Mouse (Mus musculus): ENCODE data around the gene Sulf2. TPM values are rescaled to one million over a fixed set of nuclear protein-coding genes. Genes with fewer than 3 reads are reported as not detected.

Sulf2 gene
- polyA plus RNA-seq, 1 experiment from 2014 or later = 156 TPM

DNA sequence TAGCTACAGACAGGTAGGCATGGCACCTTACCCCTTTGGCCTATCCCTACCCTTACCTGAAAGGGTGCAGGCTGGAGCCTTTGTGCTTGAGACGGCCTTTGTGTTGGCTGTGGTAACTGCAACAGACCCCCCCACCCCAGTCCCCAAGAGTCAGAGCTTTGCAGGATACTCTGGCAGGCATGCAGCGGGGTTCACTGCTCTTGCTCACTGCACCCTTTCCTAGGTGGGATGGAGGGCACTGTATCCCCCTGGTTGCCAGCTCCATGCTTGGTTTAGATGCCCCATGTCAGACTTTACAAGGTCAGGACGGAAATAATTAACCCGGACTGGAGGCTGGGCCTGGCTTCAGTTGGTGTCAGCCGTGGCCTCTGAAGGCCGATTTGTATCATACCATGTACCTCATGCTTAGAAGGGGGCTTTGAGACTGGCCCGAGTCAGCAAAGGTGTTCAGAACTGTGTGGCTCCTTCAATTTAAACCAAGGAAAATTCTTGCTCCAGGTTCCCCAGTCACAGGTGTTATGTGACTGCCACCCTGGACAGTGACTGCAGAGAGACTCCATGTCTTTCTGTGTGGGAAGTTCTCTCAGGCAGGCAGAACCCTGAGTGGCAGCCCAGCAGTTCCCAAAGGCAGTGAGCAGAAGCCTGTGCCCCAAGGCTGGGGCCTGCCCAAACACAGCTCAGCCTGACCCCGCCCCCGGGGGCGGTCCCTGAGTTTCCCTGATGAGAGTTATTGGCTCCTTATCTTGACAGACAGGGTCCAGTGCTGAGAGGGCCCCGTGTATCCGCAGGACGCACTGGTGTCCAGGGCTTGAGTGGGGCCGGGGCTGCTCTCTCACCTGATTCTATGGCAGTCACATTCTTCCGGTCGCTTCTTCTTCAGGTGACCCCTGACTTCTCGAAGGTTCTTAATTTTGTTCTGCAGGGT, 75.2 kb downstream of the Sulf2 start:
- WGBS = 64% methylated on average over 17 of the region's 17 CpGs
- peaks cover 16% of the 10 kb centered on the region for H3K36me3 ChIP-seq (ENCODE audit: control insufficient read depth, insufficient read depth, low read length)
- DNase-seq (ENCODE audit: low spot score) = peak; percentile 52
- H3K4me2 ChIP-seq (ENCODE audit: low read depth) = no peak overlapping the region
- no peaks in the 10 kb centered on the region for H3K9me3 ChIP-seq (ENCODE audit: control insufficient read depth, low read length)
- H3K4me3 ChIP-seq (ENCODE audit: low read depth, low read length) = no peak overlapping the region
- no peak overlapping the region for H3K27ac ChIP-seq (ENCODE audit: low read depth, low read length)
- H3K9ac ChIP-seq (ENCODE audit: low read length) = no peak overlapping the region
- H3K4me1 ChIP-seq (ENCODE audit: control insufficient read depth, insufficient read depth, low read length) = no peaks in the 10 kb centered on the region; the same call in 1 of the 2 replicates
- H3K27me3 ChIP-seq (ENCODE audit: control insufficient read depth, insufficient read depth, low read length) = no peaks in the 10 kb centered on the region
- ATAC-seq (ENCODE audit: insufficient read depth, low FRiP score, low TSS enrichment) = no peak

DNA sequence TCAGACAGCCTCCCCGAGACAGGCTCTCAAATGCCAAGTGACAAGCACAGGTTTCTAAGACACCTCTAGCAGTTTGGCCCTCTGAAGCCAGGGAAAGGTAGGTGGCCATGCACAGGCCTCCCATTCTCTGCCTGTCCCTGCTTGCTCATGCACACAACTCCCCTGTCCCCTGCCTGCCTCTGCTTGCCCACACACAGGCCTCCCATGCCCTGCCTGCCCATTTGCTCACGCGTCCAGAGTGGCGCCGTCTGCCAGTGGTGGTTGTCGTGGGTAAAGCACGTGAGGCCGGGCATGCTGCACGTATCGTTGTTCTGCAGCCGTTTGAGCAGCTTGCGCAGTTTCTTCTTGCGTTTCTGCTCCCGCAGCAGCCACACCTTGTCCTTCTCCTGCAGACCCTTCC, 76.2 kb downstream of the Sulf2 start:
- H3K36me3 ChIP-seq (ENCODE audit: control insufficient read depth, insufficient read depth, low read length) = peaks cover 18% of the 10 kb centered on the region
- H3K9ac ChIP-seq (ENCODE audit: low read length) = no peak overlapping the region
- H3K9me3 ChIP-seq (ENCODE audit: control insufficient read depth, low read length) = no peaks in the 10 kb centered on the region
- H3K4me2 ChIP-seq (ENCODE audit: low read depth) = no peak overlapping the region
- H3K27me3 ChIP-seq (ENCODE audit: control insufficient read depth, insufficient read depth, low read length) = no peaks in the 10 kb centered on the region
- ATAC-seq (ENCODE audit: insufficient read depth, low FRiP score, low TSS enrichment) (no peak), DNase-seq (ENCODE audit: low spot score) (no peak)
- no peaks in the 10 kb centered on the region; the same call in 1 of the 2 replicates for H3K4me1 ChIP-seq (ENCODE audit: control insufficient read depth, insufficient read depth, low read length)
- 97% methylated on average over 14 of the region's 14 CpGs for WGBS
- H3K4me3 ChIP-seq (ENCODE audit: low read depth, low read length) = no peak overlapping the region
- no peak overlapping the region for H3K27ac ChIP-seq (ENCODE audit: low read depth, low read length)

DNA sequence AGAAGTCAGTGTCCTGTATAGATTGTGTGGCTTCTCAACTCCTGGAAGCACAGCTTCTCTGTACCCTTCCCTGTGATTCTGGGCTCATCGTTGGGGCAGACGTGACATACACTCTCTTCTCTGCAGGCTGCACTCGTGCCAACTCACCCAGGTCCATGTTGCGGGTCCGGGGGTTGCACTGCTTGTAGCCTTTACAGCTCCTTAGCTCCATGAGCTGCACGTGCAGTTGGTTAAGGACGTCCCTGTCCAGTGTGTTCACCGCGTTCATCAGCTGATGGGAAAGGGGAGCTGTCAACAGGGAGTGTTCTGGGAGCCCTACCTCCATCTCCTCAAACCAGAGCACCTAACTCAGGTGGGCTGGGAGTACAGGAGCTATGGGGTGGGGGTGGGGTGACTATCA, 78.1 kb downstream of the Sulf2 start:
- H3K9me3 ChIP-seq (ENCODE audit: control insufficient read depth, low read length) = no peaks in the 10 kb centered on the region
- no peak overlapping the region for H3K4me2 ChIP-seq (ENCODE audit: low read depth)
- no peak for ATAC-seq (ENCODE audit: insufficient read depth, low FRiP score, low TSS enrichment)
- H3K36me3 ChIP-seq (ENCODE audit: control insufficient read depth, insufficient read depth, low read length) = peaks cover 17% of the 10 kb centered on the region
- no peak overlapping the region for H3K4me3 ChIP-seq (ENCODE audit: low read depth, low read length)
- H3K4me1 ChIP-seq (ENCODE audit: control insufficient read depth, insufficient read depth, low read length) = no peaks in the 10 kb centered on the region
- 99% methylated on average over 9 of the region's 9 CpGs for WGBS
- no peak overlapping the region for H3K27ac ChIP-seq (ENCODE audit: low read depth, low read length)
- H3K9ac ChIP-seq (ENCODE audit: low read length) = no peak overlapping the region
- no peak for DNase-seq (ENCODE audit: low spot score)
- no peaks in the 10 kb centered on the region for H3K27me3 ChIP-seq (ENCODE audit: control insufficient read depth, insufficient read depth, low read length)

DNA sequence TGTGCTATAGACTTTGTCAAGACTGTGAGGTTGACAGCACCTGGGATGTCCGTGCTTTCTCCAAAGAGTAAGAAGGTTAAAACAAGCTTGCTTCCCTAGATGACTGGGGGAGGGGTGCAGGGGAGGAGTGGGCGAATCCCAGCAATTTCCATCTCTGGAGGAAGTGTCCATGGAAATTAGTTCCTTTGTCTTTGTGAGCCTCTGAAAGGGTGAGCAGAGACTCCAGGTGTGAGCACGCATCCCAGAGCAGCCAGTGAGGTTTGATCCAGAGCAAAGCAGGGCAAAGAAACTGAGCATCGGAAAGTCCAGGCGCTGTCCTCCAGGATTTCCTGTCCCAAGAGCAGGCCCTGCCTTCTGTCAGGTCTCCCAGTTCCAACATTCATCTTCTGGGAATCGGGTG, 81.1 kb downstream of the Sulf2 start:
- Histone ChIP-seq H3K4me1 (ENCODE audit: control insufficient read depth, insufficient read depth, low read length) (no peaks in the 10 kb centered on the region), H3K27ac (ENCODE audit: low read depth, low read length) (no peak overlapping the region), H3K36me3 (ENCODE audit: control insufficient read depth, insufficient read depth, low read length) (peaks cover 22% of the 10 kb centered on the region), H3K9me3 (ENCODE audit: control insufficient read depth, low read length) (no peaks in the 10 kb centered on the region), H3K27me3 (ENCODE audit: control insufficient read depth, insufficient read depth, low read length) (no peaks in the 10 kb centered on the region), H3K4me2 (ENCODE audit: low read depth) (no peak overlapping the region), H3K9ac (ENCODE audit: low read length) (no peak overlapping the region), H3K4me3 (ENCODE audit: low read depth, low read length) (no peak overlapping the region)
- WGBS = 63% methylated on average over 6 of the region's 6 CpGs
- ATAC-seq (ENCODE audit: insufficient read depth, low FRiP score, low TSS enrichment) = no peak
- DNase-seq (ENCODE audit: low spot score) = no peak

DNA sequence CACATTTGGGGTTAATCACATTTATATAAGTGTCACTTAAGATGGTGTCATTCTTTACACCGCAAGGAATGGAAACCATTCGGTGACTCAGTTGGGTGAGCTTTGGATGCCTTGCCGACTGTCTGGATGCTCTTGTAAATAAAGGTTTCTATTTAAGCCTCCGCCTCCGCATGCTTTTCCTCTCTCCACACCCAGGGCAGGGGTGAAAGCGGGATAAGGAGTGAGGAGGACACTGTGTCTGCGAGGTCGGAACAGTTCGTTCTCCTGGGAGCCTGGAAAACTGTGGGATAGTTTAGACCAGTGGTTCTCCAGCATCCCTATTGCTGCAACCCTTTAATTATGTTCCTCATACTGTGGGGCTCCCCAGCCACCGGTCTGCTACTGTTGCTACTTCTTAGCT, 82.4 kb downstream of the Sulf2 start:
- 78% methylated on average over 10 of the region's 10 CpGs for WGBS
- Histone ChIP-seq H3K9me3 (ENCODE audit: control insufficient read depth, low read length) (no peaks in the 10 kb centered on the region), H3K27me3 (ENCODE audit: control insufficient read depth, insufficient read depth, low read length) (no peaks in the 10 kb centered on the region), H3K27ac (ENCODE audit: low read depth, low read length) (no peak overlapping the region), H3K4me3 (ENCODE audit: low read depth, low read length) (no peak overlapping the region), H3K4me2 (ENCODE audit: low read depth) (no peak overlapping the region), H3K9ac (ENCODE audit: low read length) (no peak overlapping the region), H3K36me3 (ENCODE audit: control insufficient read depth, insufficient read depth, low read length) (peaks cover 21% of the 10 kb centered on the region), H3K4me1 (ENCODE audit: control insufficient read depth, insufficient read depth, low read length) (no peaks in the 10 kb centered on the region)
- DNase-seq (ENCODE audit: low spot score) (no peak), ATAC-seq (ENCODE audit: insufficient read depth, low FRiP score, low TSS enrichment) (no peak)

DNA sequence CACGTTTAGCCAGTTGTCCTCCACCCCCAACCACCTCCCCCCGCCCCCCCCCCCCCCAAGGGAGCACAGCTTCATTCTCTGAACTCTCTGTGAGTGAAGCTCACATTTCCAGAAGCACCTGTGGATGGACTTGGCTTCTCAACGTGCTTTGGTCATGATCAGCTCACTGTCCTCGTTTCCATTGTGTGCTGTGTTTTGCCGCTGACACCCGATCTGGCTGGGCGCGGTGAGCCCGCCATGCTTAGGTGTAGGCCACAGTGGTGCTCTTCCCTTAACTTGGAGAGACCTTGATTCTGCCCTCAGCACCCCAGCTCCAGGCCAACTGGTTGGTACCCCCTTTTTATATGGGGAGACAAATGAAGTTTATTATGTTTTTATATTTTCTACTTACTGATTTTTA, 83.6 kb downstream of the Sulf2 start:
- Histone ChIP-seq H3K9ac (ENCODE audit: low read length) (no peak overlapping the region), H3K27me3 (ENCODE audit: control insufficient read depth, insufficient read depth, low read length) (no peaks in the 10 kb centered on the region), H3K4me3 (ENCODE audit: low read depth, low read length) (no peak overlapping the region), H3K27ac (ENCODE audit: low read depth, low read length) (no peak overlapping the region), H3K36me3 (ENCODE audit: control insufficient read depth, insufficient read depth, low read length) (peaks cover 18% of the 10 kb centered on the region), H3K4me2 (ENCODE audit: low read depth) (no peak overlapping the region), H3K4me1 (ENCODE audit: control insufficient read depth, insufficient read depth, low read length) (no peaks in the 10 kb centered on the region), H3K9me3 (ENCODE audit: control insufficient read depth, low read length) (no peaks in the 10 kb centered on the region)
- DNase-seq (ENCODE audit: low spot score) (no peak), ATAC-seq (ENCODE audit: insufficient read depth, low FRiP score, low TSS enrichment) (no peak)
- WGBS = 86% methylated on average over 9 of the region's 9 CpGs

DNA sequence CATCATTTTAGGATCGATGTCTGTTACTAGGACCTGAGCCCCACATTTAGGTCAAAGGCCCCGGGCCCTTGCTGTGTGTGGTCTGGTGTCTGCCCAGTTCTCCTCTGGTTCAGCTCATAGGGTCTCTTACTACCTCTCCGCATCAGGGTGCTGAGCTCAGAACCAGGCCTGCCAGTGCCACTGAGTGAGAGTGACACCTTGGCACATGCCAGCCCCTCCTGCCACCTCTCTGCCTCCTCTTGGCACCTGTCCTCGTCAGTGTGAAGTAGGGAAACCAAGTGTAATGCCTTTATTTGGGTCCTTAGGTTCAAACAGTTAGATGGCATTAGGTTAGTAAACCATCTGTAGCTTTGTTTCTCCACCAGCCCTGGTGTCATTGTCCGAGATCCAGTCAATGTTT, 84.0 kb downstream of the Sulf2 start:
- no peaks in the 10 kb centered on the region for H3K27me3 ChIP-seq (ENCODE audit: control insufficient read depth, insufficient read depth, low read length)
- H3K36me3 ChIP-seq (ENCODE audit: control insufficient read depth, insufficient read depth, low read length) = peaks cover 20% of the 10 kb centered on the region
- DNase-seq (ENCODE audit: low spot score) (no peak), ATAC-seq (ENCODE audit: insufficient read depth, low FRiP score, low TSS enrichment) (no peak)
- H3K4me1 ChIP-seq (ENCODE audit: control insufficient read depth, insufficient read depth, low read length) = no peaks in the 10 kb centered on the region
- WGBS = 90% methylated on average over 5 of the region's 5 CpGs
- no peak overlapping the region for H3K9ac ChIP-seq (ENCODE audit: low read length)
- H3K4me2 ChIP-seq (ENCODE audit: low read depth) = no peak overlapping the region
- no peak overlapping the region for H3K4me3 ChIP-seq (ENCODE audit: low read depth, low read length)
- H3K9me3 ChIP-seq (ENCODE audit: control insufficient read depth, low read length) = no peaks in the 10 kb centered on the region
- no peak overlapping the region for H3K27ac ChIP-seq (ENCODE audit: low read depth, low read length)

DNA sequence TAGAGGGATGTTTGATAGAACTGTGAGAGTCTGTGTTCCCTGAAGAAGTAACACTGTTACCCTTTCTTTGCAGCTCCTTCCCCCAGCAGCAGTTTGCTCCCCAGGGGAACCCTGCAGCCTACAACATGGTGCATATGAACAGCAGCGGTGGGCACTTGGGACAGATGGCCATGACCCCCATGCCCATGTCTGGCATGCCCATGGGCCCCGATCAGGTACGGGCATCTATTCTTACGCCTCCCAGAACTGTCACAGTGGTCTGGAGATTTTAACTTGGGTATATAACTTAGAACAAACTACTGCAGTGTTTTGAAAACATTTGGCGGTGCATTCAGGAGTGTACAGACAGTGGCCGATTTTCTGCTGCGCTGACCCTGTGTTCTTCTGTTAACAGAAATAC, 85.7 kb downstream of the Sulf2 start:
- Histone ChIP-seq H3K4me3 (ENCODE audit: low read depth, low read length) (no peak overlapping the region), H3K4me1 (ENCODE audit: control insufficient read depth, insufficient read depth, low read length) (no peaks in the 10 kb centered on the region), H3K9ac (ENCODE audit: low read length) (no peak overlapping the region), H3K9me3 (ENCODE audit: control insufficient read depth, low read length) (no peaks in the 10 kb centered on the region), H3K27ac (ENCODE audit: low read depth, low read length) (peak overlapping the region; percentile 8; the same call in 1 of the 2 replicates), H3K27me3 (ENCODE audit: control insufficient read depth, insufficient read depth, low read length) (no peaks in the 10 kb centered on the region), H3K36me3 (ENCODE audit: control insufficient read depth, insufficient read depth, low read length) (peaks cover 21% of the 10 kb centered on the region), H3K4me2 (ENCODE audit: low read depth) (no peak overlapping the region)
- WGBS = 91% methylated on average over 7 of the region's 7 CpGs
- no peak for ATAC-seq (ENCODE audit: insufficient read depth, low FRiP score, low TSS enrichment)
- DNase-seq (ENCODE audit: low spot score) = no peak

DNA sequence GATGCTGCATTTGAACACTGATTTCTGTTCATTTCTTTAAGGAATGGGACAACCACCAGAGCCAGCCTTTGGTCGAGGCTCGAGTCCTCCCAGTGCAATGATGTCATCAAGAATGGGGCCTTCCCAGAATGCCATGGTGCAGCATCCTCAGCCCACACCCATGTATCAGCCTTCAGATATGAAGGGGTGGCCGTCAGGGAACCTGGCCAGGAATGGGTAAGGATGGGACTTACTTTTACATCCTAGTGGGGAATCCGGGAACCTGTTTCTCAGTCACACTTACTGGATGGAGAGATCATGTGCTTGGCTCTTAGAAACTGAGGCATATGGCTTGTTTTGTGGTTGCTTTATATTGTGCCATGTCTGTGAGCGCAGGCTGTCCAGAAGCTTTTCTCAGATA, 86.3 kb downstream of the Sulf2 start:
- Histone ChIP-seq H3K9ac (ENCODE audit: low read length) (no peak overlapping the region), H3K4me1 (ENCODE audit: control insufficient read depth, insufficient read depth, low read length) (no peaks in the 10 kb centered on the region), H3K9me3 (ENCODE audit: control insufficient read depth, low read length) (no peaks in the 10 kb centered on the region), H3K27ac (ENCODE audit: low read depth, low read length) (no peak overlapping the region), H3K27me3 (ENCODE audit: control insufficient read depth, insufficient read depth, low read length) (no peaks in the 10 kb centered on the region), H3K4me3 (ENCODE audit: low read depth, low read length) (no peak overlapping the region), H3K36me3 (ENCODE audit: control insufficient read depth, insufficient read depth, low read length) (peaks cover 21% of the 10 kb centered on the region), H3K4me2 (ENCODE audit: low read depth) (no peak overlapping the region)
- 90% methylated on average over 5 of the region's 5 CpGs for WGBS
- DNase-seq (ENCODE audit: low spot score) = no peak
- ATAC-seq (ENCODE audit: insufficient read depth, low FRiP score, low TSS enrichment) = no peak
